Mouse (Mus musculus) gastrocnemius, adult 2 months (tissue): ENCODE measurements around the gene Cul9. TPM values are rescaled to one million over a fixed set of nuclear protein-coding genes. Genes with fewer than 3 reads are reported as not detected.

Experiments
- DNase-seq: peaks from one replicate; pipeline ENCODE4 v3.0.0; 2022
- H3K27ac ChIP-seq: fragments of 200-600 bp; 2 replicates; pipeline ENCODE4 v1.8.1; 2022; ENCODE audit warnings: mild to moderate bottlenecking
- H3K4me3 ChIP-seq: fragments of 200-600 bp; 2 replicates; pipeline ENCODE4 v1.8.1; 2022; ENCODE audit warnings: mild to moderate bottlenecking, moderate library complexity
- CTCF ChIP-seq: fragments of 200-600 bp; IDR thresholded peaks from 2 replicates; pipeline ENCODE4 v1.8.1; 2022; ENCODE audit warnings: antibody characterized with exemption, mild to moderate bottlenecking, moderate library complexity
- intact Hi-C: fragments of 180-260 bp; cut with DNase I; formaldehyde crosslinking; loops from one replicate; pipeline ENCODE4 v1.15.1; 2025
- microRNA-seq: library from miRNA; unstranded; fragments of <30 nt; microRNA quantifications from one replicate; pipeline ENCODE4 v1.2.0, GENCODE M21; 2021
- total RNA-seq, 2 experiments: library from RNA; stranded (reverse); gene quantifications; 2 replicates each; pipeline ENCODE4 v1.2.3; 2021

Gene Cul9
- total RNA-seq, 2 experiments from 2014 or later = 13.8 to 15.5 TPM

GRCm38 (mm10) chr17:46453302-46453948 lies 92.8 kb downstream of the Cul9 start:
- no peak for DNase-seq
- no peak overlapping the region for H3K4me3 ChIP-seq
- no peak for TF ChIP-seq CTCF
- H3K27ac ChIP-seq = no peak overlapping the region
- intact Hi-C loops = no loop called here

DNA sequence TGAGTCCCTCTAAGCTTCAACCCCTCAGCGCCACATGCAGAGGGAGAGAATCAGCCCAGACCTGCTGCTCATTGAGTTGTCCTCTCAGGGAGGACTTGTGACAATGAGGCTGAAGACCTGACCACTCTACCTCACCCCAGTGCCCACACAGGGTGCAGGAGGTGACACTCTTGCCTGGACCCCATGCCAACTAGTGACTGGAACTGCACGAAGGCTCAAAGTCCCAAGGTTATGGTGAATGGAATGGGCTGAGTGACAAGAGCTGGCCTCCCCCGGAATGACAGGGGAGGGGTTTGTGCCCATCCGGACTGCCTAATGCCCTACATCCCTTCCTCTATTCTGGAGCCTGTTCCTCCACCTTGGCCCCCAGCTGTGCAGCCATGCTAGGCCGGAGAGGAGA lies 93.5 kb downstream of the Cul9 start:
- intact Hi-C loops = no loop called here
- no peak for DNase-seq
- no peak overlapping the region for H3K27ac ChIP-seq
- no peak overlapping the region for H3K4me3 ChIP-seq
- TF ChIP-seq CTCF = no peak

Small RNA genes within 50 kb of the gene (microRNA-seq; reads per million reads assigned to microRNA genes)
- gene Mir6976 = not detected

Other genes with a start within 250 kb of the Cul9 start
- not detected for gene Dlk2, start 249.0 kb downstream of the Cul9 start, total RNA-seq
- 1 to 10 TPM; 2.4 to 2.9 TPM for gene Abcc10, start 218.0 kb downstream of the Cul9 start, total RNA-seq
- 10 to 100 TPM; 14.1 to 17.4 TPM for gene Zfp318, start 162.7 kb downstream of the Cul9 start, total RNA-seq
- gene Crip3, start 117.5 kb downstream of the Cul9 start, total RNA-seq = under 1 TPM; 0.33 to 0.66 TPM
- gene Slc22a7, start 107.9 kb downstream of the Cul9 start, total RNA-seq = not detected
- under 1 TPM; 0.08 to 0.22 TPM for gene Ttbk1, start 58.7 kb downstream of the Cul9 start, total RNA-seq
- 1 to 10 TPM; 5.2 to 5.7 TPM for gene Dnph1, start 49.7 kb downstream of the Cul9 start, total RNA-seq
- 10 to 100 TPM; 82.4 to 89.3 TPM for gene Srf, start 9.8 kb upstream of the Cul9 start, total RNA-seq
- under 1 TPM; 0.28 to 0.78 TPM for gene Ptk7, start 83.1 kb upstream of the Cul9 start, total RNA-seq
- gene Klc4, start 99.6 kb upstream of the Cul9 start, total RNA-seq = 10 to 100 TPM; 10.9 to 13.1 TPM
- 100 to 1,000 TPM in 1 of 2 experiments, 10 to 100 TPM in 1; 82.7 to 120 TPM for gene Mrpl2, start 99.8 kb upstream of the Cul9 start, total RNA-seq
- 1 to 10 TPM; 2.9 to 5.6 TPM for gene Cul7, start 103.9 kb upstream of the Cul9 start, total RNA-seq
- 10 to 100 TPM in 1 of 2 experiments, 1 to 10 TPM in 1; 7.9 to 12.6 TPM for gene Rrp36, start 128.0 kb upstream of the Cul9 start, total RNA-seq
- 10 to 100 TPM; 34.6 to 49.1 TPM for gene Mea1, start 132.4 kb upstream of the Cul9 start, total RNA-seq
- 100 to 1,000 TPM in 1 of 2 experiments, 10 to 100 TPM in 1; 83.0 to 108 TPM for gene Klhdc3, start 134.5 kb upstream of the Cul9 start, total RNA-seq
- 10 to 100 TPM; 30.0 to 33.1 TPM for gene Ppp2r5d, start 158.7 kb upstream of the Cul9 start, total RNA-seq
- gene Pex6, start 165.1 kb upstream of the Cul9 start, total RNA-seq = 10 to 100 TPM; 13.4 to 21.8 TPM
- gene Gnmt, start 182.8 kb upstream of the Cul9 start, total RNA-seq = 1 to 10 TPM; 1.7 to 4.8 TPM
- gene Cnpy3, start 205.8 kb upstream of the Cul9 start, total RNA-seq = 1 to 10 TPM; 8.3 to 9.3 TPM
- not detected for gene Ptcra, start 217.3 kb upstream of the Cul9 start, total RNA-seq
- 10 to 100 TPM; 31.3 to 33.2 TPM for gene 2310039H08Rik, start 226.2 kb upstream of the Cul9 start, total RNA-seq
- 10 to 100 TPM; 34.9 to 55.9 TPM for gene Rpl7l1, start 236.3 kb upstream of the Cul9 start, total RNA-seq